Mouse (Mus musculus) frontal cortex, postnatal 25 days (tissue): ENCODE measurements around the gene Terb1.

Experiments
- DNase-seq, 2 experiments: peaks; one replicate each; pipeline ENCODE4 v3.0.0; 2022; ENCODE audit warnings: low spot score in 2 of 2

Gene Terb1

DNA sequence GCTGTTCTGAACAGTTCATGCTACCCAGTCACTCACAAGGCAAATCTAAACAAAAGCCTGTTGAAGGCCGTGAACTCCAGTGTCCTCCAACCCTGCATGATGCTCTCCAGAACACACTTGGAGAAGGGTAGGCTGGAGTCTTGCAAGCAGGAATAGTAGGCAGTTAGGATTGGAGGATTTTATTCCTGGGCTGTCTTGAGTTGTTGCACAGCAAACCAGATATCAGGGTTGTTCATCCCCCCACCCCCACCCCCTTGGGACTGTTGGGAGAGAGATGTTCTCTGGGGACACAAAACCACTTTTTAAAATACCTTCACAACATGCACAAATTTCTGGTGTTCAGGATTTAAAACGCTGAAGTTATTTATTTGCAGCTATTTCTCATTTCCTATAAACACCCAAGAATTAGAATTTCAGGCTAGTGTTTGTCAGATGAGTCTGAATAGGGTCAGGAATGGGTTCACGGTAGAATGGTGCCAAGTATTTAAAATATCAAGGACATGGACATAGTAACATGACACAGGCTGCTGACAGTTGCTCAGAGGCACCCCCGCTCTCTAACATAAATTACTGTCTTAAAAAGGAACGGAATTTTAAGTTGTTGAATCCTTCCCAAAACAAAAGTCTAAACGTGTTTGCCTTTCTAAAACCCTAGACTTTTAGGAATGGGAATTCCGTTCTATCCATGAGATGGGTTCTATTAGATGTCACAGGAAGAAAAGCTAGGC is 96.7 kb downstream of the Terb1 start:
- no peak for DNase-seq

- DNase-seq: no peak
Observed at GRCm38 (mm10) chr8:104411972-104412371, 97.7 kb downstream of the Terb1 start.

GRCm38 (mm10) chr8:104411468-104411867 is 98.2 kb downstream of the Terb1 start:
- peak; percentile 32 to 56 for DNase-seq

DNA sequence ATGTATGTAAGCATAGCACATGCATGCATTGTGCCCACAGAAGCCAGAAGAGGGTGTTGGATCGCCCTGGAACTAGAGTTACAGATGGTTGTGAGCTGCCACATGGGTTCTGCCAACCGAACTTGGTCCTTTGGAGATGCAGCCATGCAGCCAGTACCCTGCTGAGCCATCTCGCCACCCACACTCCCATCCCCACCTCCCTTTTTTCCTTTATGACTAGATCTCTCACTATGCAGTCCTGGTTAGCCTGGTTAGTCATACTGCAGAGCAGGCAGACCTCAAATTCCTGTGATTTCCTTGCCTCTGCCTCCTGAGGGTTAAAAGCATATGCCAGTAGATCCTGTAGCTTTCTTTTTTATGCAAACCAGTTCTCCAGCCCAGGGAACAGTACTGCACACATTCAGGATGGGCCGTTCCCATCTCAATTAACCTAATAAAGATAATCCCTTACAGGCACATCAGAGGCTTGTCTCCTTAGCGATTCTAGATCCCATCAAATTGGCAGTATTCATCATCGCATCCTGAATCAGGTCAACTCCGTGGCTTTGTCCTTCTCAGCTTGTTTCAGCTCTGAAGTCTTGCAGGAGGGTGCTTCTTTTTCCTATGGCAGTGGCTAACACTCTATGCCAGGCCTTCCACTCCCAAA is 99.0 kb downstream of the Terb1 start:
- no peak for DNase-seq

GRCm38 (mm10) chr8:104408328-104409110 is 101.2 kb downstream of the Terb1 start:
- DNase-seq: no peak

DNA sequence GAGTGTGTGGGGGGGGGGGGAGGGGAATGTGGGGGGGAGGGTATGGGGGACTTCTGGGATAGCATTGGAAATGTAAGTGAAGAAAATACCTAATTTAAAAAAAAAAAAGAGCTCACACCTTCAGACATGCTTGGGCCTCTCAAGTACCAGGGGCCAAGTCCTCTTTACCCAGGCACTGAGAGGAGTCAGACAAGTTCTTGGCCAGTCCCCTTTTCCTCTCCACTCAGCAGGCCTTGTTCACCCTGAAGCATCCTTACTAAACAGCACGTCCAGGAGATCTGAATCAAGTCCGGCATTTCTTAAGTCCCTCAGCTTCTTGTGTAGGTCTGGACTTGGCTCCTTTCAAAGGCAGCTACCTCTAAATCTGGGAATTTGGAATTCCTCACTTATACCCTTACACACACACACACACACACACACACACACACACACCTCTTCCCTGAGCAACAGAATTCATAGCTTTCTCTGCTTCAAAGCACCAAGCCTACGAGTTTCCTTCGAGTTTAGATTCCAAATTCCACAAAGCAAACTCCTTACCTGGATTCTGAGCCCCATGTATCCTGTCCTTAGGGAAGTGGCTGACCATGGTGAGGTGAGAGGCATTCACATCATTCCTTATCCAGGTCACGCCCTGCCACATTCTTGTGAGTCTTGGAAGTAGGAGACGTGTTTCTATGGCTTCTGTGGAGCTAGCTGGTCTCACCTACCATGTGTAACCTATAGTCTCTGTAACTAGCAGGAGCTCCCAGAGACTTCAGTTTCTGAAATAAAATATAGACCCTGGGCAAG is 103.2 kb downstream of the Terb1 start:
- DNase-seq: no peak

DNA sequence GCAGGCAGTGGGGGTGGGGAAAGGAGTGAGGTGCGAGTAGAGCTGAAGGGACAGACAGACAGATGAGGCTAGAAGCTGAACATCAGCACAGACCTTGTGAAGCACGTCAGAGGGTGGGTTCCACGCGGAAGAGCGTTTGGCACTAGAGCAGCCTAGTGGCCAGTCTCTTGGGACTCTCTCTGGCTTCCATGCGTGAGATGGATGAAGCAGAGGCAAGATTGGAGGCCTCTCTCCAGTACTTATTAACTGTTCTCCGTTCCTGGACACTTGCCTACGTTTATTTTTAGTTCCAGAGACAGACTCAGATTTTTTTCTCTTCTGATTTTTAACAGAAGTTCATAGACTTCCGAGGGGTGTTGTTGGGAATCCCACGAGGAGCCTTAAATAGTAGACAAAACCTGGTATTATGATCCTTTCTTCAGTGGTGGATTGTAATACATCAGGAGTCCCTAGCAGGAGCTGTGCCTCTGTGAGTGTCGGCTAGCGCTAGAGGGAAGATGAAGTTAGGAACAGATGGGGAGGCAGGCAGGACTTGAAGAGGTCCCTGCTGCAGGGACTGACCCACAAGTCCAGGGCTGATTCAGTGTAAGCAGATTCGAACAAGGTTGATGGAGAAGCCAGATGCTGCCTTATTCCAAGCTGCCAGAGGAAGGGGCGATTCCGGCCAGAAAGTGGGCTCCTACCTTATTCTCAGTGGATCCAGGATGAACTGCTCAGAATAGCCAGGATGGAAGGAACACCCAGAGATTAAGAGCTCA is 104.1 kb downstream of the Terb1 start:
- no peak for DNase-seq

GRCm38 (mm10) chr8:104403596-104403995 is 106.1 kb downstream of the Terb1 start:
- no peak for DNase-seq
